Mouse (Mus musculus): ENCODE measurements at regions not wholly inside any gene's neighbourhood (a gene's known extent, or its start where the extent isn't known, plus 50 kb on each side); places are given as distances from the start of the nearest gene placed in this dataset.
"Not testable (repeated sequence)": the region's sequence is repeated elsewhere in the genome, so short reads cannot be mapped to it uniquely, and the experiment has no call there.

DNA sequence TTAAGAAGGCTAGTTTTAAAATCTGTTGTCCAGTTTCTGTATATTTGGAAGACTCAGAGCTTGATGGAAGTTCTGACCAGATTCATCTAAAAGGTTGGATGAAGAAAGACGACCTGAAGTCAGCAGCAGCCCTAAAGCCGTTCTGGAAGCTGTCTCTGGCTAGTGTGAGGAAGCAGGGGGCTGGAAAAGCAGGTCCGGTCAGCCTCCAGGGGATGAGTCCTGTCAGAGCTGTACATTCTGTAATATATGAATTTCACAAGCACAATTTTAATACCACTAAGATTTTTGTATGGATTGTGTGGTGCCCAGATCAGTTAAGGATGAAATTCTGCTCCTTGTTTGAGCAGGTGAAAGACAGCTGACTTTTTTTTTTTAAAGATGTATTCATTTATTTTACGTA lies 1000.2 kb downstream of the 4930447A16Rik start:
- H3K4me1 ChIP-seq (ENCODE audit: control insufficient read depth, insufficient read depth, insufficient read length, low read length), result peaks cover 24% of the 10 kb centered on the region
- no peak overlapping the region for H3K27ac ChIP-seq (replicated peaks; ENCODE audit: low read depth, low read length)
- H3K4me3 ChIP-seq (ENCODE audit: insufficient read depth, low read depth, low read length), result no peak overlapping the region

DNA sequence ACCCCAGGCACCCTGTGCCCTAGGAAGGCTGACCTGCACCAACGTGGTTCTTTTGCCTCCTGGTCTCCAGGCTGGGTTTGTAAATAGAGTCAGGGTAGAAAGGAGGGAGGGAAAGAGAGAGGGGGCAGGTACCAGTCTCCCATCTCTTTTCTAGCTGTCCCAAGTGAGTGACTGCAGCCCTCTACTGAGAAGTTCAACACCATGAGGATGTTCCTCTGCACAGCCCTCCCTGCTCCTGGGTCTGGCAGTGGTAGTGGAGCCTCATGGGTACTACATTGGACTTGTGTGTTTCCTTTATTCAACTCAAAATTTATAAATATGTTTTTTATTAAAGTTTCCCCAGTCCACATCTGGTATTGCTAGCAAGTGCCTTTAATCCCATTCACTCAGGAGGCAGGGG lies 1002.6 kb downstream of the 4930447A16Rik start:
- Histone ChIP-seq H3K27ac (replicated peaks; ENCODE audit: low read depth, low read length) (no peak overlapping the region), H3K4me3 (ENCODE audit: insufficient read depth, low read depth, low read length) (no peak overlapping the region), H3K4me1 (ENCODE audit: control insufficient read depth, insufficient read depth, insufficient read length, low read length) (peaks cover 12% of the 10 kb centered on the region)

GRCm38 (mm10) chr15:38431668-38432067 lies 1006.3 kb downstream of the 4930447A16Rik start:
- H3K4me3 ChIP-seq (ENCODE audit: insufficient read depth, low read depth, low read length), result no peak overlapping the region
- peak overlapping the region; percentile 76 for H3K27ac ChIP-seq (replicated peaks; ENCODE audit: low read depth, low read length)
- H3K4me1 ChIP-seq (ENCODE audit: control insufficient read depth, insufficient read depth, insufficient read length, low read length), result peaks cover 8% of the 10 kb centered on the region; the same call in 1 of the 2 replicates

- H3K4me1 ChIP-seq (ENCODE audit: control insufficient read depth, insufficient read depth, insufficient read length, low read length), result peaks cover 8% of the 10 kb centered on the region; the same call in 1 of the 2 replicates
- H3K27ac ChIP-seq (replicated peaks; ENCODE audit: low read depth, low read length), result 0 out of 2 replicates have a peak overlapping the region, but pooled peaks have one; percentile 16
- H3K4me3 ChIP-seq (ENCODE audit: insufficient read depth, low read depth, low read length), result no peak overlapping the region
Measured at GRCm38 (mm10) chr15:38433386-38433785, 1008.0 kb downstream of the 4930447A16Rik start.

DNA sequence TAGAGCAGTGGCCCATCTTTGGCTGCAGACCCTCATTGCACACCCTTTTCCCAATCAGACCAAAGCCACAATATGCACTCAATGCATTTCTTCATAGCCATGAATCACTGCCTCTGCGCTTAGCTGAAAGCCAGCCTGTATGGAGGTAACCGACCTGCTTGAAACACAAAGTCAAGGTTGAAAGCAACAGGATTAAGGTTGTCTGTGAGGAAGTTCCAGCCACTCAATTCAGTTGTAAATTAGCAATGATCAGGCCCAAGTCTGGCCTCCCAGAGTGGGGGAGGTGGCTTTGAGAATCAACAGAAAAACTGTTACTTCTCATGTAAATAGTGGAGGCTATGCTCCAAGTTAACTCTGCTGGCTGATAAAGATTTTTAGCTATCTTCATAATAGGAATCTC lies 1008.9 kb downstream of the 4930447A16Rik start:
- H3K4me3 ChIP-seq (ENCODE audit: insufficient read depth, low read depth, low read length); H3K4me1 ChIP-seq (ENCODE audit: control insufficient read depth, insufficient read depth, insufficient read length, low read length); H3K27ac ChIP-seq (replicated peaks; ENCODE audit: low read depth, low read length): not testable (repeated sequence)
